Mouse (Mus musculus) cerebellum, postnatal 10 days (tissue): ENCODE results near the gene Zic2.

Experiments used
- DNase-seq, 2 experiments: peaks; one replicate each; pipeline ENCODE4 v3.0.0; 2021; ENCODE audit warnings: mixed read lengths in 2 of 2

Zic2 gene

GRCm38 (mm10) chr14:122513511-122514036 lies 38.3 kb downstream of the Zic2 start:
- DNase-seq, result no peak

GRCm38 (mm10) chr14:122528475-122528874 lies 53.2 kb downstream of the Zic2 start:
- no peak for DNase-seq
